Mouse (Mus musculus) limb, embryonic 15.5 days (tissue): Measurements from ENCODE around the gene Gm10134. TPM values are rescaled to one million over a fixed set of nuclear protein-coding genes. Genes with fewer than 3 reads are reported as not detected.

ENCODE experiments used
- ATAC-seq: fragments of 200-750 bp; cut with Nextera tagmentation; 2 replicates; pipeline ENCODE4 v1.8.0; 2017; ENCODE audit warnings: low read depth, moderate TSS enrichment; ENCODE audit not compliant: insufficient number of reproducible peaks, low FRiP score, low TSS enrichment
- H3K27ac ChIP-seq: fragments of 300-500 bp; sonication (generic); 2 replicates; pipeline ENCODE4 v1.5.1; 2015; ENCODE audit warnings: moderate library complexity, mild to moderate bottlenecking, inconsistent platforms
- H3K27me3 ChIP-seq: fragments of 300-500 bp; sonication (generic); 2 replicates; pipeline ENCODE4 v1.6.1; 2015; ENCODE audit warnings: inconsistent platforms
- H3K36me3 ChIP-seq: fragments of 300-500 bp; sonication (generic); 2 replicates; pipeline ENCODE4 v1.6.1; 2015; ENCODE audit warnings: inconsistent platforms
- H3K4me1 ChIP-seq: fragments of 300-500 bp; sonication (generic); 2 replicates; pipeline ENCODE4 v1.6.1; 2015; ENCODE audit warnings: inconsistent platforms
- H3K4me2 ChIP-seq: fragments of 300-500 bp; sonication (generic); 2 replicates; pipeline ENCODE4 v1.6.1; 2015; ENCODE audit warnings: mild to moderate bottlenecking, inconsistent platforms
- H3K4me3 ChIP-seq: fragments of 300-500 bp; sonication (generic); 2 replicates; pipeline ENCODE4 v1.5.1; 2015; ENCODE audit warnings: mild to moderate bottlenecking, inconsistent platforms
- H3K9ac ChIP-seq: fragments of 300-500 bp; sonication (generic); 2 replicates; pipeline ENCODE4 v1.6.1; 2015; ENCODE audit warnings: inconsistent platforms
- H3K9me3 ChIP-seq: fragments of 300-500 bp; sonication (generic); 2 replicates; pipeline ENCODE4 v1.6.1; 2016; ENCODE audit warnings: inconsistent platforms
- WGBS: fragments of 180-500 bp; shearing (Covaris S2); methylation state at CpG from one replicate; pipeline ENCODE4 v1.1.7; 2015; 5-methylcytosine and 5-hydroxymethylcytosine counted together
- polyA plus RNA-seq: library from polyadenylated mRNA; unstranded; fragments of >200 nt; fragmentation: Nextera tagmentation; extraction: Ambion mirVana; gene quantifications from 2 replicates; pipeline ENCODE4 v1.2.1, GENCODE M21; 2015

The Gm10134 gene
- polyA plus RNA-seq, 1 experiment from 2014 or later = 1.9 TPM

- no peak overlapping the region for H3K4me2 ChIP-seq
- 27% methylated on average over 11 of the region's 11 CpGs for WGBS
- peak; percentile 25; the same call in 1 of the 2 replicates for ATAC-seq
- peaks cover 94% of the 10 kb centered on the region for H3K4me1 ChIP-seq
- no peaks in the 10 kb centered on the region for H3K9me3 ChIP-seq
- H3K4me3 ChIP-seq = no peak overlapping the region
- no peaks in the 10 kb centered on the region for H3K27me3 ChIP-seq
- H3K27ac ChIP-seq = peak overlapping the region; percentile 54
- no peaks in the 10 kb centered on the region for H3K36me3 ChIP-seq
- H3K9ac ChIP-seq = no peak overlapping the region
Measured at GRCm38 (mm10) chr2:28525219-28525942, 19.5 kb downstream of the Gm10134 start.

DNA sequence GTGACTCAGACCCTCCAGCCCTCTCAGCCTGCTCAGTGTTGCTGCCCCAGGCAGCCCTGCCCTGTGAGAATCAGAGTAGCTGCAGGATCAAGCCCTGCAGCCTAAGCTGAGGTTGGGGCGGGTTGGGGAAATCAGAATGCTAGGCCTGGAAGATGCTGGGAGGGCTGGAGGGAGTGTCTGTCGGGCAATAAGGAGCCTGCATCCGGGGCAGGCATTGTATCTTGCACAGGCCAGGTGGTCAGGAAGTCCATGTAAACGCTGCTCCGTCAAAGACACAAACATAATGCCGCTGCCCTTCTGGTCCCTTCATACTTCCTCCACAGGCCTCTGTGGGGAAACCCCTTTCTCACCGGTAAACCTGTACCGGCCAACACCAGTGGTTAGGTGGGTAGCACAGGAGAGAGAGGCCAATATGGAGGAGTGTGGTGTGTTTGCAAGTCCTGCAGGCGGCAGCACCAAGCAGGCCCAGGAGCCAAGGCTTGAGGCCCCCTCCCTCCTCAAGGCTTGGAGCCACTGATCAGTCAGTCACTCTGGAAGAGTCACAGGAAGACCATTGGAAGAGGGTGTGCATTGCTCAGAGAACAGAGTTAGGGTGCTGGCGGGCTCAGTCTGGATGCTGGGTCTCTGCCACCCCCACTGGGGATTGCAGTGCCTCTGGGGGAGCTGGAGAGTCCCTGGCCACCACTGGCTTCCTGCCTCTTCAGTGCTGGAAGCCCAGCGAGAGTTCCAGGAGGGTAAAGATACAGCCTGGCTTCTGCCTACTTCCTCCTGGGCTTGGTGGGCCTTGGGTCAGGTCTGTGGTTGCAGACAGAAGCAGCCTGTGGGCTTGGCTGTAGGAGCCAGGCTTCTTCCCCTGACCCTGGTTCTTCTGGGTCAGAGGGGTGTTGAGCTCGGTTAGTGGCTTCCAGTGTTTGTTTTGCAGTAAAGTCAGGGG is 20.3 kb downstream of the Gm10134 start:
- Histone ChIP-seq H3K4me2 (no peak overlapping the region), H3K9ac (no peak overlapping the region), H3K36me3 (no peaks in the 10 kb centered on the region), H3K9me3 (no peaks in the 10 kb centered on the region), H3K4me1 (peaks cover 95% of the 10 kb centered on the region), H3K27ac (peak overlapping the region; percentile 54), H3K27me3 (no peaks in the 10 kb centered on the region), H3K4me3 (no peak overlapping the region)
- no peak for ATAC-seq
- 40% methylated on average over 12 of the region's 12 CpGs for WGBS

DNA sequence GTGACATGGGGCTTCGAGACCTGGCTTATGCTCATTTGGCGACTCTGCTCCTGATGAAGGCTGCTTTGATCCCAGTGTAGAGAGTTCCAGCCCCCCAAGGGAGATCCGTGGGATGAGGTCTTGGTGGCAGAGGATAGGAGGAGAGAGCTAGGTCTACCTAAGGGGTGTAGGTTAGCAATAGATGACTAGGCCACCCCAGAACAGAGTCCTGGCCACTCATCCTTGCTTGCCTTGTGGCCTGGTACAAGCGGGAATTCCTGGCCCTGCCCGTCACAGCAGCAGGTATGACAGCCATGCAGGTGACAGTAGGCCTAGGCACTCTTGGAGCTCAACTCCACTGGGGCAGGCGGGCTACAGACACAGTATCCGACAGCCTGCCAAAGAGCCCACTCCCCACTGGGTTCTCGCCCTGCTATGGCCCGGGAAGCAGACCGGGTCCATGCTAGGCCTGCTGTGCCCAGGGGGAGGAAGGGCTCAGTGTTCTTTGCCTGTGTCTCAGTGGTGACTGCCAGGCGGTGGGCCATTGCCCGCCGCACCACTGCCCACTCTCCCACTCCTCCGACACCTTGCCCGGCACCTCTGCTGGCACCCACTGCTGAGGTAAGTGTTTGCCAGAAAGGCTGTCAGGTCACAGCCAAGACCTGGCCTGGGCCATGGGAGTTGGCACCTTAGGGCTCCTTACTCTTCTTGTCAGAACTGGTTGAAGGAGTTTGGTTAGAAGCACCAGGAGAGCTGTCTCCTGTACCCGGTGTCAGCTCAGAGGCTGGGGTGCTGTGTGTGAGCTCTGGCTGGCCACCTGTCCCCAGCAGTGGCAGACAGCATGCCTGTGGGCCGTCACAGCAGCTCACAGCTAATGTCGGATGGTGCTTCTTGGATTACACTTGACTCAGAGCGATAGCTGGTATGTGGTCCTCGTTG is 21.8 kb downstream of the Gm10134 start:
- H3K9me3 ChIP-seq = no peaks in the 10 kb centered on the region
- H3K9ac ChIP-seq = no peak overlapping the region
- no peak overlapping the region for H3K4me2 ChIP-seq
- peak overlapping the region; percentile 39; the same call in 1 of the 2 replicates for H3K27ac ChIP-seq
- H3K27me3 ChIP-seq = no peaks in the 10 kb centered on the region
- 82% methylated on average over 20 of the region's 20 CpGs for WGBS
- H3K4me1 ChIP-seq = peaks cover 86% of the 10 kb centered on the region
- H3K36me3 ChIP-seq = no peaks in the 10 kb centered on the region
- H3K4me3 ChIP-seq = no peak overlapping the region
- ATAC-seq = no peak

DNA sequence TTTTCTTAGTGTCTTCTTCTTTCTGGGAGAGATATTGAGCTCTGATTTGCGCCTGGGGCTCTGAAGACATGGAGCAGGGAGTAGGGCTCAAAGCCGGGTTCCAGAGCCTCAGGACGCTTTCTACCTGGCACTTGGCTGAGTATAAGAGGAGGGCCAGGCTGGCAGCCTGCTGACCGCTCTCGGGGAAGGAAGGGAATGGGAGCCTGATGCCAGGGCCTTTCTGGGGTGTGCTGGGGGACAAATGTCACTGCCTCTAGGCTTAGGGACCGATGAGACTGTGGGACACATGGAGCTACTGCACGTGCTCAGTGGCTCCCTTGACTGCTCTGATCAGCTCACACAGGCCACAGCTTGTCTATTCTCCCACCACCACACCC is 22.4 kb downstream of the Gm10134 start:
- no peak for ATAC-seq
- Histone ChIP-seq H3K27me3 (no peaks in the 10 kb centered on the region), H3K4me1 (peaks cover 88% of the 10 kb centered on the region), H3K9ac (no peak overlapping the region), H3K9me3 (no peaks in the 10 kb centered on the region), H3K4me2 (no peak overlapping the region), H3K27ac (peak overlapping the region; percentile 39; the same call in 1 of the 2 replicates), H3K4me3 (no peak overlapping the region), H3K36me3 (no peaks in the 10 kb centered on the region)
- WGBS = 76% methylated on average over 7 of the region's 7 CpGs

- Histone ChIP-seq H3K27me3 (no peaks in the 10 kb centered on the region), H3K9me3 (no peaks in the 10 kb centered on the region), H3K36me3 (no peaks in the 10 kb centered on the region), H3K9ac (no peak overlapping the region), H3K4me2 (no peak overlapping the region), H3K4me3 (no peak overlapping the region), H3K4me1 (peaks cover 88% of the 10 kb centered on the region), H3K27ac (no peak overlapping the region)
- 67% methylated on average over 4 of the region's 4 CpGs for WGBS
- ATAC-seq = no peak
Measured at GRCm38 (mm10) chr2:28529856-28530255, 24.0 kb downstream of the Gm10134 start.

GRCm38 (mm10) chr2:28530311-28530710 is 24.4 kb downstream of the Gm10134 start:
- no peaks in the 10 kb centered on the region for H3K9me3 ChIP-seq
- no peaks in the 10 kb centered on the region for H3K36me3 ChIP-seq
- no peak for ATAC-seq
- peak overlapping the region; percentile 48 for H3K27ac ChIP-seq
- H3K4me3 ChIP-seq = no peak overlapping the region
- peaks cover 88% of the 10 kb centered on the region for H3K4me1 ChIP-seq
- H3K27me3 ChIP-seq = no peaks in the 10 kb centered on the region
- H3K9ac ChIP-seq = no peak overlapping the region
- H3K4me2 ChIP-seq = no peak overlapping the region
- WGBS = 44% methylated on average over 7 of the region's 7 CpGs

GRCm38 (mm10) chr2:28532938-28533771 is 27.3 kb downstream of the Gm10134 start:
- ATAC-seq = peak; percentile 90
- Histone ChIP-seq H3K27me3 (no peaks in the 10 kb centered on the region), H3K4me3 (peak overlapping the region; percentile 84), H3K36me3 (no peaks in the 10 kb centered on the region), H3K4me2 (peak overlapping the region; percentile 76), H3K27ac (peak overlapping the region; percentile 87), H3K4me1 (peaks cover 88% of the 10 kb centered on the region), H3K9me3 (no peaks in the 10 kb centered on the region), H3K9ac (peak overlapping the region; percentile 65)
- WGBS = 2% methylated on average over 49 of the region's 49 CpGs

- Histone ChIP-seq H3K9me3 (no peaks in the 10 kb centered on the region), H3K4me3 (peak overlapping the region; percentile 84), H3K27me3 (no peaks in the 10 kb centered on the region), H3K27ac (peak overlapping the region; percentile 87), H3K4me1 (peaks cover 88% of the 10 kb centered on the region), H3K9ac (peak overlapping the region; percentile 65), H3K36me3 (no peaks in the 10 kb centered on the region), H3K4me2 (peak overlapping the region; percentile 76)
- 45% methylated on average over 7 of the region's 7 CpGs for WGBS
- ATAC-seq = no peak
Measured at GRCm38 (mm10) chr2:28533901-28534435, 28.1 kb downstream of the Gm10134 start.

DNA sequence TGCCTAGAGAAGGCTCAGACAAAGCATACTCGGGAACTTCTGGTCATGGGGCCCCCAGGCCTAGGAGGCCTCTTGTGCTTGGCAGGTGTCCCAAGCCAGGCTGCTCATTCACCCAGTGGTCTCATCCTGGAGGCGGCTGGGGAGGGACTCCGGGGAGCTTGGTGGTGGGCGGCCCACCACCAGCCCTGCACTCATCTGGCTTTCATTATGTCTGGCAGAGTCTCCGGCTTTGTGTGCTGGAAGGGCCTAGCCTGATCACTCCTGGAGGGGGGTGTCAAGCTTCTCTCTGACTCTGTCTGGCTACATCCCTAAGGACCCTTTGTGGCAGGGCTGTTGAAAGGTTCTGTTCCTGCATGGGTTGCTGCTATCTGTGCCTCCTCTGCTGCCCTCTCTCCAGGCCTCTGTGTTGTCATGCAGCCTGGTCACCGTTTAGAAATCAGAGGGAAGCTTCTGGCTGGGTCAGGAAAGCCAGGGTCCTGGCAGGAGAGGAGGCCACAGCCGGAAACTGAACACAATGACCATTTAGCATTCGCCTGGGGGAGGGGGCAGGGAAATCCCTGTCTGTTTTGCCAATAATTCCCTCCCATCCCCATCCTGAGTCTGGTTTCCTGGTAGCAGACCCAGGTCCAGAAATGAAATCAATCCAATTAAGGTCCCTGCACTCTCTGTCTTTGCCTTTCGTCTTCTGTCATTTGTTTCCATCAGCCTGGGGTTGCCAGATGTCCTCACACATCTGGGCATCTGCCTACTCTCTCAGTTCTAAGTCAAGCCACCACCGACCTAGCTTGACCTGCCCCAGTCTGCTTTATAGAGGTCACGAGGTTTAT is 28.8 kb downstream of the Gm10134 start:
- ATAC-seq = peak; percentile 31; the same call in 1 of the 2 replicates
- Histone ChIP-seq H3K9ac (peak overlapping the region; percentile 31; the same call in 1 of the 2 replicates), H3K9me3 (no peaks in the 10 kb centered on the region)

DNA sequence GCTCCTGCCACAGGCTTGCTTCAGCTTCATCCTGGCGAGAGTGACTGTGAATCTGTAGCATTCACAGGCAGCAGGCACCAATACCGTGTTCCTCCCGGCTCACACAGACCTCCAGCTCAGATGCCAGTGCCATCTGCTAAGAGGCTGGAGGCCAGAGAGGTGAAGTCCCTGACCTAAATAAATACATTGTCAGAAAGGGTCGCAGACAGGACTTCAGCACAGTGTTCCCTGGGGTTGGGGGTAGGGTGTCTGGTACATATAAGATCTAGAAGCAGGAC is 29.3 kb downstream of the Gm10134 start:
- no peak overlapping the region for H3K9ac ChIP-seq
- H3K27ac ChIP-seq = peak overlapping the region; percentile 87
- no peak for ATAC-seq
- WGBS = 29% methylated on average over 4 of the region's 4 CpGs
- H3K9me3 ChIP-seq = no peaks in the 10 kb centered on the region
- H3K27me3 ChIP-seq = no peaks in the 10 kb centered on the region
- no peaks in the 10 kb centered on the region for H3K36me3 ChIP-seq
- peaks cover 88% of the 10 kb centered on the region for H3K4me1 ChIP-seq
- H3K4me2 ChIP-seq = peak overlapping the region; percentile 76
- H3K4me3 ChIP-seq = peak overlapping the region; percentile 84

More for the DNA sequence above, 28.8 kb downstream of the Gm10134 start:
- peak overlapping the region; percentile 84 for H3K4me3 ChIP-seq
- no peaks in the 10 kb centered on the region for H3K27me3 ChIP-seq
- 28% methylated on average over 11 of the region's 11 CpGs for WGBS
- H3K4me1 ChIP-seq = peaks cover 88% of the 10 kb centered on the region
- peak overlapping the region; percentile 76 for H3K4me2 ChIP-seq
- H3K36me3 ChIP-seq = no peaks in the 10 kb centered on the region
- peak overlapping the region; percentile 87 for H3K27ac ChIP-seq
